Comparison of ENCODE assay signal across 8 mouse cellular contexts in the genomic region with DNA sequence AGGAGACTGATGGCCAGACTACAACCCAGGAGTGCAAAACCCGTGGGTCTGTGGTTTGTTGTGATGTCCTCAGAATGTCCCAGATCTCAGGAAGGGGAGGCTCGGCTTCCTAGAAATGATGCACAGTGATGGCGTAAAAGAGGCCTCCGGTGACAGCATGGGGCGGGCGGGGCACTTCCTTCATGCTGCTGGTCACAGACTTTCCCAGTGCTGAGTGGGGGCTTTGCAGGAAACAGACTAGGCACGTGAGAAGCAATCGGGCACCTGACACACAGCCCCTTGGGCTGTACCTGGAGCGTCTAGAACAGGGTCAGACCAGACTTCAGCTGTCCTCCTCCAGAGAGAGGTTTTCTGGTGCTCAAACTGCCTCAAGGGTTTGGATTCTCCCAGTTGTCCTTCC. TPM values are rescaled to one million over a fixed set of nuclear protein-coding genes. Genes with fewer than 3 reads are reported as not detected.
DNase-seq lines count a peak whose midpoint lies in the region; ATAC-seq and TF ChIP-seq lines count a peak whose summit lies in the region.

No protein-coding gene starts in this region.

- peaks cover 6% of the 10 kb centered on the region for H3K4me1 ChIP-seq in heart, adult 2 months (ENCODE audit: control insufficient read depth, insufficient read depth, low read length)
- peaks cover 18% of the 10 kb centered on the region for H3K4me1 ChIP-seq in liver, postnatal 0 days (ENCODE audit: insufficient read depth)

- TF ChIP-seq POLR2A in heart, adult 2 months (IDR thresholded peaks at IDR 0.05; ENCODE audit: insufficient read depth, low read depth, low read length): no peak

- 40% methylated on average over 9 of the region's 9 CpGs for WGBS in heart, adult 2 months
- 32% methylated on average over 9 of the region's 9 CpGs for WGBS in liver, postnatal 0 days (ENCODE audit: insufficient replicate concordance)

- H3K36me3 ChIP-seq in heart, adult 2 months (ENCODE audit: control insufficient read depth, insufficient read depth, low read length): no peaks in the 10 kb centered on the region
- 0 out of 2 replicates have a peak, but pooled peaks cover 3% of the 10 kb centered on the region for H3K36me3 ChIP-seq in liver, postnatal 0 days (replicated peaks; ENCODE audit: insufficient read depth, low read length)

- H3K9ac ChIP-seq in heart, adult 2 months (ENCODE audit: low read depth, low read length): no peak overlapping the region
- H3K9ac ChIP-seq in liver, postnatal 0 days (replicated peaks): peak overlapping the region; percentile 55

- H3K4me2 ChIP-seq in liver, postnatal 0 days (ENCODE audit: low read depth, low read length): no peak overlapping the region

- TF ChIP-seq EP300 in heart, adult 2 months (IDR thresholded peaks at IDR 0.05; ENCODE audit: insufficient read depth, low read depth, low read length): no peak
- peak; percentile 93 for TF ChIP-seq EP300 in liver, postnatal 0 days (IDR thresholded peaks at IDR 0.05; ENCODE audit: low read depth)

- H3K9me3 ChIP-seq in liver, postnatal 0 days (ENCODE audit: low read length): no peaks in the 10 kb centered on the region

- peak; percentile 35 to 47 for DNase-seq in spleen, postnatal 36 days (ENCODE audit: low spot score in 2 of 2)
- DNase-seq in spleen, postnatal 14 days (ENCODE audit: low spot score in 2 of 2): no peak
- DNase-seq in heart, adult 2 months: peak; percentile 31 to 43
- peak; percentile 75 for DNase-seq in liver, postnatal 0 days
- peak; percentile 40 to 53 for DNase-seq in thymus, postnatal 36 days
- DNase-seq in left cerebral cortex, adult 18-20 months (ENCODE audit: low spot score in 2 of 2): no peak
- DNase-seq in frontal cortex, postnatal 25 days (ENCODE audit: low spot score in 2 of 2): no peak
- no peak for DNase-seq in gastrocnemius, adult 18-20 months (ENCODE audit: low spot score)

- H3K27me3 ChIP-seq in heart, adult 2 months (ENCODE audit: control insufficient read depth, insufficient read depth, low read length): no peaks in the 10 kb centered on the region
- H3K27me3 ChIP-seq in liver, postnatal 0 days (ENCODE audit: insufficient read depth, low read length): no peaks in the 10 kb centered on the region

- intact Hi-C loops in heart, adult 2 months (cut with DNase I): no loop called here

- H3K4me3 ChIP-seq in heart, adult 2 months: no peak overlapping the region
- H3K4me3 ChIP-seq in liver, postnatal 0 days (ENCODE audit: low read depth, low read length): no peak overlapping the region

- H3K27ac ChIP-seq in heart, adult 2 months: no peak overlapping the region
- peak overlapping the region; percentile 75 for H3K27ac ChIP-seq in liver, postnatal 0 days (ENCODE audit: low read depth)

- no peak for TF ChIP-seq CTCF in heart, adult 2 months (IDR thresholded peaks at IDR 0.05)
- TF ChIP-seq CTCF in liver, postnatal 0 days (IDR thresholded peaks at IDR 0.05; ENCODE audit: low read depth): no peak

- ATAC-seq in liver, postnatal 0 days: peak; percentile 77

- H3K79me2 ChIP-seq in heart, adult 2 months (replicated peaks; ENCODE audit: control insufficient read depth, insufficient read depth, low read length): no peaks in the 10 kb centered on the region; the same call in 1 of the 2 replicates

RNA-seq across cellular contexts. Expression of gene Pcbp1, which starts 44.7 kb away (rescaled TPM):
- 100 to 1,000 TPM; 155 to 164 TPM for total RNA-seq in heart, adult 2 months (2021)
- 72.9 and 85.8 TPM in 2 replicates for polyA plus RNA-seq in heart, adult 2 months (2012; rRNA removed)
- 206 and 208 TPM in 2 replicates for polyA plus RNA-seq in liver, postnatal 0 days (2015; fragmentation: Nextera tagmentation; extraction: Ambion mirVana)
- total RNA-seq in left cerebral cortex, adult 18-20 months (2021): 100 to 1,000 TPM; 188 to 189 TPM
- total RNA-seq in gastrocnemius, adult 18-20 months (2021): 100 to 1,000 TPM; 114 to 128 TPM

RNA-seq across cellular contexts. Expression of gene Asprv1, which starts 57.1 kb away (rescaled TPM):
- under 1 TPM in 1 of 2 experiments, not detected in 1; 0.31 TPM for total RNA-seq in heart, adult 2 months (2021)
- polyA plus RNA-seq in heart, adult 2 months (2012; rRNA removed): 0.09 and 0.21 TPM in 2 replicates
- 7.3 and 8.6 TPM in 2 replicates for polyA plus RNA-seq in liver, postnatal 0 days (2015; fragmentation: Nextera tagmentation; extraction: Ambion mirVana)
- total RNA-seq in left cerebral cortex, adult 18-20 months (2021): 1 to 10 TPM; 1.4 to 1.7 TPM
- not detected for total RNA-seq in gastrocnemius, adult 18-20 months (2021)

Comparison
In these comparisons a context has a peak if more than half of its experiments do, and no peak if none do; other contexts are left out.
1. DNase-seq: peak in spleen, postnatal 36 days (2 of 2), heart, adult 2 months (2 of 2), liver, postnatal 0 days (single experiment) and thymus, postnatal 36 days (2 of 2); none in spleen, postnatal 14 days (0 of 2), left cerebral cortex, adult 18-20 months (0 of 2), frontal cortex, postnatal 25 days (0 of 2) and gastrocnemius, adult 18-20 months (single experiment).